Mouse (Mus musculus) G1E-ER4 (cell line): Measurements from ENCODE around the gene Dusp27. TPM values are rescaled to one million over a fixed set of nuclear protein-coding genes. Genes with fewer than 3 reads are reported as not detected.

Source experiments
- GATA1 ChIP-seq: IDR thresholded peaks from one replicate; pipeline ENCODE4 v1.8.0; 2012; ENCODE audit warnings: low read length, inconsistent platforms
- polyA plus RNA-seq: library from polyadenylated mRNA; stranded (reverse); fragments of >175 nt; gene quantifications from 2 replicates; pipeline ENCODE4 v1.2.3, GENCODE M21; 2012

Dusp27 gene
- polyA plus RNA-seq, 1 experiment = not detected

DNA sequence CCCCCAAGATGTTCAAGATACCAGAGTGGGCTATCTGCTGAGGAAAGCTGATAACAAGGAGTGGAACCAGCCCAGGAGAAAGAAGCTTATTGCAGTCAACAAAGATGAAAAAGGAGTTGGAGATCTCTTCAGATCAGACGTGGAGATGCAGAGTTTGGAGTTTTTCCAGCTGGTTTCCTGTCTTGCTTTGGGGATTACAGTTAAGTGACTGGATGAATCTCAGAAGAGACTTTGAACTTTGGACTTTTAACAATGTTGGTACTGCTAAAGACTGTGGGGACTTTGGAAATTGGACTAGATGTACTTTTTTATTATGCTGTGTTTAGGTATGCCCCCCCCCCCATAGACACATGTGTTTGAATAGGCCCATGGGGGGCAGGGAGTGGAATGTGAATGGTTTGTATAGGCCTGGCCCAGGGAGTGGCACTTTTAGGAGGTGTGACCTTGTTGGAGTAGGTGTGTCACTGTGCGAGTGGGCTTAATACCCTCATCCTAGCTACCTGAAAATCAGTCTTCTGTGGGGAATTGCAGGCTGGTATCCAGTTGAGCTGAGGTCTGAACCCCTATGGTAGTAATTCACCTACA lies 59.8 kb downstream of the Dusp27 start:
- TF ChIP-seq GATA1 = no peak

DNA sequence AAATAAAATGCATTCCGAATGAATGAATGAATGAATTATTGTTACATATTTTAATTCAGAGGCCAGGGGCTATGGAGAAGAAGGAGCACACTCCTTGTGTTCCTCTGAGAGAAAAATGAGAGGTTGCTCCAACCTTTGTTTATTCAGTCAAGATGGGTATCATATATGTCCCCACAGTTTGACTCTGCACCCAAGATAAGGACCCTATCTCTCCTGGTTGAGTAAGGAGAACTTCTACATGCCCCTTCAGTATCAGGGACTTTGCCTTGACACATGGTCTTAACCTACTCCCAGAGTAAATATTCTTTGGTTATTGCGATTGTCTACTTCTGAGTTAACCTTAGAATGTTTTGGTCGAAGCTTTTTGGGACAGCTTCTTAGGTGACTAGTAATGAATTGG lies 63.9 kb downstream of the Dusp27 start:
- TF ChIP-seq GATA1 = no peak

- no peak for TF ChIP-seq GATA1
These were observed 66.2 kb downstream of the Dusp27 start for GRCm38 (mm10) chr1:166061532-166061931.

GRCm38 (mm10) chr1:166060406-166060805 lies 67.3 kb downstream of the Dusp27 start:
- no peak for TF ChIP-seq GATA1

DNA sequence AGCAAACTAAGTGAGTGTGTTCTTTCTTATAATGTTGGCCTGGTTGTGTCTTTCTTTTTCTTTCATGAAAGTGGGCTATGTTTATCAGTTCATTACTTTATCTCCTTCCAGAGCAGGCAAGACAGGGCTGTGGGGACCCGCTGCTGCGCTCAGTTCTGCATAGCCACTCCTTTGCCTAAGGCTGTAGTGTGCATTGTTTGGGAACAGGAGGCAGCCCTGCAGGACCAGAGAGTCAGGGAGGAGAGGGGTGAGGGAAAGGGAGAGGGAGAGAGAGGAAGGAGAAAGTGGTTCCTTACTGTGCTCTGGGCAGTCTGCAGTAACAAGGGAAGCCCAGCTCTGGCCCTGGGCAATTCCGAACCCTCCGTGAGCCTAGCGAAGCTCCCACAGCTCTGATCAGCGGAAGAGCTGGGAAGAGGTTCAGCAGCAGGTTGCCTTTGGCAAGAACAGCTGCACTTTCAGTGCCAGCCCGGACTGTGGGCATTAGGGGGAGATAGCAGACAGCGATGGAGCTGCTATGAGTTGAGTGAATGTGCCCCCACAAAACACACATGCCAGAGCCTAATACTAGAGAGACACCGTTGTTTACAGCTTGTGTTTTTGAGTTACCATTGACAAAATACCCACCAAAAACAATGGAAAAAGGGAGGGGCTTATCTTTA lies 71.5 kb downstream of the Dusp27 start:
- no peak for TF ChIP-seq GATA1

GRCm38 (mm10) chr1:166053285-166053955 lies 74.3 kb downstream of the Dusp27 start:
- no peak for TF ChIP-seq GATA1

- no peak for TF ChIP-seq GATA1
These were observed 78.5 kb downstream of the Dusp27 start for GRCm38 (mm10) chr1:166049046-166049827.

GRCm38 (mm10) chr1:166048230-166048911 lies 79.4 kb downstream of the Dusp27 start:
- TF ChIP-seq GATA1 = no peak

Other genes with a start within 250 kb of the Dusp27 start
- gene Pou2f1, start 125.2 kb downstream of the Dusp27 start, polyA plus RNA-seq = 24.8 and 26.5 TPM in 2 replicates
- gene Gpa33, start 2.3 kb upstream of the Dusp27 start, polyA plus RNA-seq = not detected in 2 replicates
- not detected in 2 replicates for gene Mael, start 110.8 kb upstream of the Dusp27 start, polyA plus RNA-seq
- not detected in 2 replicates for gene Ildr2, start 126.2 kb upstream of the Dusp27 start, polyA plus RNA-seq